Mouse (Mus musculus): ENCODE results near the gene Taf12.

GRCm38 (mm10) chr4:132260404-132261379 is 13.5 kb upstream of the Taf12 start:
- no peak for TF ChIP-seq CTCF (IDR thresholded peaks at IDR 0.05; ENCODE audit: control insufficient read depth, insufficient read depth, low read length)
- no peak for TF ChIP-seq POLR2A (IDR thresholded peaks at IDR 0.05; ENCODE audit: borderline replicate concordance, control insufficient read depth, low read depth, low read length)
